Mouse (Mus musculus) B cell, adult 67 days (primary cell): ENCODE results near the gene Ptov1. TPM values are rescaled to one million over a fixed set of nuclear protein-coding genes. Genes with fewer than 3 reads are reported as not detected.

Source experiments
- total RNA-seq, 2 experiments: library from RNA; stranded (reverse); gene quantifications; 4 replicates each; pipeline ENCODE4 v1.2.4; 2023

The Ptov1 gene
- total RNA-seq, result 10 to 100 TPM; 14.0 to 23.5 TPM

DNA sequence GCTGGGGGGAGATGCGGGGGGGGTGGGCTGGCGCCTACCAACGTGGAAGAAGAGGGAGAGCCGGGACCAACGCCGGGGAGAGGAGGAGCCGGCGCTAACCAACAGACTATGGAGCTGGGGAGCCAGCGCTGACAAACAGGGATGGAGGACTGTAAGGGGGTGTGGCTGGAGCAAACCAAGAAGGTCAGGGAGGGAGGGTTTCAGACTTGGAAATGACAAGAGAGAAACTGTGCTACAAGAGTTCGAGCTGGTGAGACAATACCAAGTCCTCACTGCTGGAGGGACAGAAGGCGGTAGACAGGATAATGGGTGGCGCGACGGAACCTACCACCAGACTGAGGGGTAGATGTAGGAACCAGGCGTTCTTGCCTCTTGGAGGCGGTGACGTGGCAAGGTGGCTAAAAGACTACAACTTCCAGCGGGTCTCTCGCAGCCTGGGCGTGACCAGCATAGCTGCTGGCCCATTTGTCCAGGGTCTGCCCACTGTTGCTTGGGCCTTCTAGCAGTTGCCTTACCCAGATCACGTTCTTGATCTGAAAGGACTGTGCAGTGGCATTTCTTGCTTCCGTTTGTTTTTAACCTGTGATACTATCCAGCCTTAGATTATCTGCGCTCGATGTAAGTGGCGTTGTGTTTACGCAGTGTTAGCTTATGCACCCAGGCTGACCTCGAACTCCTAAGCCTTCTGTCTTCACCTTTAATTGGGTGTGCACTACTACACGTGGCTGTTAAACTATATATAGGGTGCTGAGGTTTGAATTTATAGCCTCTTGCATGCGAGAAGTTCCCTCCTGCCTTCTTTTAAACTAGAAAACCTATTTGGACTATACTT lies at the start of gene Ptov1:
Ptov1 (minus strand) TSS at position 92 of the 832 bp plus-strand sequence.

DNA sequence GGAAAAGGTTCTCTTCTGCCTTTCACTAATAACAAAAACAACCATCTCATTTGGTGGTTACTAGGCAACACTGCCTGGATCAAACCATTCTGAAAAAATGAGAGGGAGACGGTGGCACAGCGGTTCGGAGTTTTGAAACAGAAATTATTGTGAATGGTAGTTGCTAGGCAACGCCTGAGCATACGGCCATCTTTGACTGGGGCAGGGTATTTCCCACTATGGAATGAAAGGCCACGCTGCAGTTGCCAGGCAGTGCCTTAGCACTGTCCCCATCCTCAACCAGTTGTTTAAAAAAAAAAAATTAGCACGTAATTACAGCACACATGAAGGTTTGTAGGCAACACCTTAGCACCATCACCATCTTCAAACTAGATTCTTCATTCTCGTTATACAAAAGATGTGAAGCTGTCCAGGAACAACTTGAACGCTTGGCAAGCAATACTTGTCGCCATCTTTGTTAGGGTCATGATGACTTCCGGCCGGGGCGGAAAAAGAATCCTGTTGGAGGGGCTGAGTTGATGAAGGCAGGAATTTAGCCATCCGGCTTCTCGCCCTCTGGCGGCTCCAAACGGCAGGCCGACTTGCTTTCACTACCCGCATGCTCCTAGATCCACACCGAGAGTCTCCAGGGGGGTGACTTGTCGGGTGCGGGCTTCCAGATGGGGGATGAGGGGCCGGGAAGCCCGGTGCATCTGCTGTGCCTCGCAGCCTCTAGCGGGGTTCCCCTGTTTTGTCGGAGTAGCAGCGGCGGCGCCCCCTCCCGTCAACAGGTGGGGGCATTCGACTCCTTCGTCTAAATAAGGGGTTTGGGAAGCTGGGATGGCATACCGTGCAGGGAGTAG lies 26.2 kb upstream of the Ptov1 start, which contains the start of gene Fuz:
Fuz (plus strand) TSS at position 487 of the 842 bp plus-strand sequence.

DNA sequence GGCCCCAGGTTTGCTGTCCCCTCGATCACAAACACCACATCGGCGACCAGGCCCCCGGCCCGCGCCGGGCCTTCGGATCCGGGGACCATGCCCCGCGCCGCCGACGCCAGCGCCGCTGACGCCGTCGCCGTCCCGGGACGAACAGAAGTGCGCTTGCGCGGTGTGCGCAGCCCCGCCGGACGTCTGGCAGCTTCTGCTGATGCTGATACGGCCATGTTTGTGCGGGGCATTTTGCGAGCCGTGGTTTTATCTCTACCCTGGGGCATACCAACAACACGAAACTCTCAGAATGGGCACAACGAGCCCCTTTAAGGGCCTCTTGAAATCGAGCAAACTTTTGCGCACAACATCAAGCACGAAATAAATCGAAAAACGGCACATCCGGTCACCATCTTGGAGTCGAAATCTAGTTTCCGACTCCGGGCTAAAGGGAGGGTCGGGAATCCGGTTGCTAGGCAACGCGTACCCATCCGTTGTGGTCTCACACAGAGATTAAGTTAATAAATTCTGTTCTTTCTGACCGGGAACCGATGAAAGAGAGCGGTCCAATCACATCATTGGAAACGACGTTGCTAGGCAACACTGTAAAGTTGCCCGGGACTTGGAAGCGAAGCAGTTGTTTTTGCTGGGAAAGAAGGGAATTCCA lies 22.8 kb upstream of the Ptov1 start, which contains the start of gene Med25:
Med25 (minus strand) TSS at position 437 of the 646 bp plus-strand sequence.

DNA sequence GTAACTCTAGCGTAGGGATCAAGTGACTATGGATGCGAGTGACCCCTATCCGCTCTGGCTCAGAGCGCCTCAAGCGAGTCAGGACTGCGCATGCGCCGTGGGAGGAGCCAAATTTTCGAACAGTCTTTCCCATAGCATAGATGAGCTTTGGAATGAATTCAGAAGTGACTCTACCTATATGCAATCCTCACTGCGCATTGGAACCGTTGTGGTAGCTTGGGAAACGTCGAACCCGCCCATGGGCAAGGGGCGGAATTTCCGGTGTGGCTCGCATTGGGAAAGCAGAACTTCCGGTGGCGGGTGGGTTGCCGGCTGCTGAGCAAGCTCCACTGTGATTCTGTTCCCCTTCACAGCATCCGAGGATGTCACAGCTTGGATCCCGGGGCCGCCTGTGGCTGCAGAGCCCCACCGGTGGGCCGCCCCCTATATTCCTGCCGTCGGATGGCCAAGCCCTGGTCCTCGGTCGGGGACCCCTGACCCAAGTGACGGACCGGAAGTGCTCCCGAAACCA lies 12.5 kb downstream of the Ptov1 start, which contains the start of gene Pnkp:
Pnkp (plus strand) TSS at position 98 of the 511 bp plus-strand sequence.

DNA sequence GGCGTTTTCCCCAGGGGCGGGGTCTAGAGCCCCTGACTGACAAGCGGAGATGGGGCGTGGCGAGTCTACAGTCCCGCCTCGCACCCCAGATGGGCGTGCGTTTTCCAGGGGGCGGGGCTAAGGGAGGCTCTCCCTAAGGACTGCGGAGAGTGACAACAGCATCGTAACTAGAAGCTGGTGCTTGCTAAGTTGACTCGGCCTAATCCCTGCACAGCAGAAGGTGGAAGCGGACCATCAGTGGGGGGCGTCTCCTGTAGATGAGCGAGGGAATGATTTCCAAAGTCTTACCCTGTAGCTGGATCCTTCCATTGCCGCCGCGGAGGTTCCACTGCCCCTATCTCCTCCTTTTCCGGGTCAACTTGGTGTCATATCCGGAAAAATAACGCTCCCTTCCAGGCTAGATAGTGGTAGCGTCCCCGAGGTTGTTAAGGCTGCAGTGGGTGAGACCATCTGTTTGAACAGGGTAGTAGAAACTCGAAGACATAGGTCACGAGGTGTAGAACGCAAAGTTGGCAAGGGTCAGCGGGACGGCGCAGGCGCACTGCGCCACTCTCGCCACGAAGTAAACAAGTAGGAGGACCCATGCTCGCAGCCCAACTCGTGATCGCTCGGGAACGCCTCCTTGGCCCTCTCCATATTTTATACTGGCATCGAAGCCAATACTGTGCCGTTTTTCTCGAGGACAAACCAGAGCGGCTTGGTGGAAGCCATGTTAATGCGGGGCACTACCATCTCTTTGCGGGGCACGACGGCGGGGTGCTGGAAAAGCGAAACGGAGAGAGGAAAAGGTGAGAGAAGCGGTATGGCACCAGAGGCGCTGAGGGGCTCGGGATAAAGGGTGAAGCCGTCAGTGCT lies 20.8 kb downstream of the Ptov1 start, which contains the start of the genes Akt1s1 and Tbc1d17:
Akt1s1 (plus strand) TSS at position 431 of the 855 bp plus-strand sequence.
Tbc1d17 (minus strand) TSS at position 519 of the 855 bp plus-strand sequence.

DNA sequence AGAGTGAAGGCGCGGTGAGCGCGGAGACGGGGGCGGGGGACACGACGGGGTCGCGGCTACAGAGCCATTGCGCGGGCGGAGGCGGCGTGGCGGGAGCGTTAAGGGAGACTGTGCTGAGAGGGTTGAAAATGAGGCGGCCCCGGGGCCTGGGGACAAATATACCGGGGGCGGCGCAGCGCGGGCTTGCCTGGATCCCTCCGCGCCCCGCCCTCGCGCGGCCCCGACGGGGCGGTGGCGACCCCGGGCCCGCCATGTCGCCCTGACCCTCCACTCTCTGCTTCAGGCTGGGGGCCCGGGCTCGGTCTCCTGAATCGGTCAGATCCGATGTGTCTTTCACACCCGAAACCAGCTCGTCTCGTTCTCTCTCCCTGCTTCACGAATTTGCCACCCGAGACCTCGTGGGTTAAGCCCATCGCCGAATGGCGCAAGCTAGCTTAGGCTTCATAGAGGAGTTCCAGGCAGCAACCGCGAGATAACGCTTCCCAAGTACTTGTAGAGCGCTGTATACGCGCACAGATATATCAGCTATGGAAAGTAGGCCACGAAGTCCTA lies 53.0 kb downstream of the Ptov1 start, which contains the start of gene Atf5:
Atf5 (minus strand) TSS at position 189 of the 552 bp plus-strand sequence.

DNA sequence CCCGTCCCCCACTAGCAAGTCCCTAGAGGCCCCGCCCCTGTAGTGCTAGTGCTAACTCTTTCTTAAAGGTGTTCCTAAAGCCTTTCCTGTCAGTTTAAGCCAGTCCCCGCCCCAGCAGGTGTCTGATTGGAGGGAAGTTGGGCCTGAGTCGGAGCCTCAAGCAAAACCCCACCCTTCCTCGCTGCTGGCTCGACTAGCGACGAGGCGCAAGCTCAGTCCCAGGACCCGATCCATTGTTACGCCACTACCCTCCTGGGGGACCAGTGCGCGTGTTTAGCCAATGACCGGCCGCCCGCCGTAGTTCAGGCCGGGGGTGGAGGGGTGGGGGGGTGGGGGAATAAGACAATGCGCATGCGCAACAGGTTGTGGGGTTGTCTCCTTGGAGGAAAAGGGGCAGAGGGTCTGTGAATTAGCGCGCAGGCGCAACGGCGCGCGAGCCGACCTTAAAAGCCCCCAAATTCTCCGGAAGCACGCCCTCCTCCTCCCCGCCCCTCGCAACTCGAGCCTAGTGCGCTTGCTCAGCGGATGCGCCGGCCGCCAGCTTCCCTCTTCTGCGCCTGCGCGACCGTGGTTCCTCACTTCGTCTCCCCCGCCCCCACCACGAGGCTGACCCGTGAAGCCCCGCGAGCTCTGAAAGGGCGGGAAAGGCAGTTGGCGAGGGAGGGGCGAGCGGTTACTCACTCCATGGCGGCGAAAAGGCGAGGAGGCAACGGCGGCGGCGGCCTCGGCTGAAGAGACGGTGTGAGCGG lies 53.7 kb downstream of the Ptov1 start, which contains the start of the genes Nup62 and Il4i1:
Nup62 (plus strand) TSS at position 368 of the 749 bp plus-strand sequence.
Il4i1 (plus strand) TSS at position 667 of the 749 bp plus-strand sequence.

Other genes with a start within 250 kb of the Ptov1 start
- gene Myh14, start 198.9 kb downstream of the Ptov1 start, total RNA-seq, result not detected
- gene Izumo2, start 161.0 kb downstream of the Ptov1 start, total RNA-seq, result not detected
- gene Vrk3, start 121.4 kb downstream of the Ptov1 start, total RNA-seq, result 10 to 100 TPM; 80.8 to 85.9 TPM
- 1 to 10 TPM; 2.1 to 2.6 TPM for gene Zfp473, start 118.7 kb downstream of the Ptov1 start, total RNA-seq
- 10 to 100 TPM; 53.1 to 61.7 TPM for gene Nup62, start 53.7 kb downstream of the Ptov1 start, total RNA-seq
- gene Il4i1, start 53.4 kb downstream of the Ptov1 start, total RNA-seq, result 100 to 1,000 TPM; 155 to 234 TPM
- gene Atf5, start 53.1 kb downstream of the Ptov1 start, total RNA-seq, result 1 to 10 TPM; 3.8 to 4.1 TPM
- 10 to 100 TPM; 47.4 to 54.3 TPM for gene Akt1s1, start 20.8 kb downstream of the Ptov1 start, total RNA-seq
- gene Tbc1d17, start 20.7 kb downstream of the Ptov1 start, total RNA-seq, result 100 to 1,000 TPM; 116 to 132 TPM
- 10 to 100 TPM; 75.0 to 80.9 TPM for gene Pnkp, start 12.6 kb downstream of the Ptov1 start, total RNA-seq
- 10 to 100 TPM; 67.9 to 78.3 TPM for gene Med25, start 22.9 kb upstream of the Ptov1 start, total RNA-seq
- 10 to 100 TPM; 31.4 to 50.1 TPM for gene Fuz, start 26.3 kb upstream of the Ptov1 start, total RNA-seq
- 100 to 1,000 TPM in 1 of 2 experiments, 10 to 100 TPM in 1; 92.5 to 101 TPM for gene Ap2a1, start 59.7 kb upstream of the Ptov1 start, total RNA-seq
- not detected for gene Tsks, start 73.4 kb upstream of the Ptov1 start, total RNA-seq
- gene Cpt1c, start 105.1 kb upstream of the Ptov1 start, total RNA-seq, result not detected
- 100 to 1,000 TPM; 154 to 155 TPM for gene Prmt1, start 116.8 kb upstream of the Ptov1 start, total RNA-seq
- 100 to 1,000 TPM; 195 TPM for gene Irf3, start 127.9 kb upstream of the Ptov1 start, total RNA-seq
- gene Bcl2l12, start 128.9 kb upstream of the Ptov1 start, total RNA-seq, result 10 to 100 TPM; 35.3 to 36.9 TPM
- gene Scaf1, start 146.6 kb upstream of the Ptov1 start, total RNA-seq, result 100 to 1,000 TPM; 100 to 104 TPM
- gene Rras, start 148.2 kb upstream of the Ptov1 start, total RNA-seq, result 10 to 100 TPM; 20.1 to 20.2 TPM
- gene Prr12, start 183.1 kb upstream of the Ptov1 start, total RNA-seq, result 10 to 100 TPM; 77.6 to 78.0 TPM
- gene Nosip, start 192.6 kb upstream of the Ptov1 start, total RNA-seq, result 10 to 100 TPM; 65.6 to 78.2 TPM
- gene Prrg2, start 192.9 kb upstream of the Ptov1 start, total RNA-seq, result 1 to 10 TPM; 2.9 to 3.9 TPM
- gene Rcn3, start 222.4 kb upstream of the Ptov1 start, total RNA-seq, result 1 to 10 TPM; 3.6 to 6.8 TPM
- gene Fcgrt, start 234.1 kb upstream of the Ptov1 start, total RNA-seq, result 10 to 100 TPM; 29.9 to 39.6 TPM